Mouse (Mus musculus): ENCODE results near the gene Col4a3.

Col4a3 gene

GRCm38 (mm10) chr1:82768269-82768668 is 181.5 kb downstream of the Col4a3 start, which contains the start of gene Tm4sf20:
Gene Tm4sf20 (minus strand): TSS chr1:82768461.
- DNase-seq (ENCODE audit: low read depth, low spot score) = no peak

- DNase-seq (ENCODE audit: low read depth, low spot score) = no peak
Observed at GRCm38 (mm10) chr1:82771022-82771586, 184.4 kb downstream of the Col4a3 start, which contains the start of gene Gm47791. Gene Gm47791 (minus strand): TSS chr1:82771243.
